Mouse (Mus musculus) CH12.LX (cell line): ENCODE measurements around the gene Daw1. TPM values are rescaled to one million over a fixed set of nuclear protein-coding genes. Genes with fewer than 3 reads are reported as not detected.

Experiments used
- DNase-seq: peaks from one replicate; pipeline ENCODE4 v3.0.0-alpha.2; 2013; ENCODE audit errors: extremely low read depth
- H3K27ac ChIP-seq: 2 replicates; pipeline ENCODE4 v1.5.1; 2012; ENCODE audit warnings: low read depth, mild to moderate bottlenecking, control low read depth, moderate library complexity; ENCODE audit not compliant: insufficient read depth
- H3K27me3 ChIP-seq: replicated peaks from 2 replicates; pipeline ENCODE3; 2012; ENCODE audit warnings: inconsistent platforms
- H3K36me3 ChIP-seq, 2 experiments: replicated peaks in 1 of 2; 2 replicates each; pipeline versions ENCODE3 to v1.6.1; 2012; ENCODE audit warnings: inconsistent platforms in 1 of 2, low read length in 1 of 2, mild to moderate bottlenecking in 1 of 2, mixed read lengths in 1 of 2, moderate library complexity in 1 of 2; ENCODE audit not compliant: control insufficient read depth in 1 of 2, insufficient read depth in 1 of 2
- H3K4me1 ChIP-seq, 2 experiments: 2 replicates each; pipeline ENCODE4 v1.6.1; 2012; ENCODE audit warnings: inconsistent platforms in 1 of 2, moderate library complexity in 1 of 2; ENCODE audit not compliant: insufficient read depth in 2 of 2, control insufficient read depth in 1 of 2
- H3K4me2 ChIP-seq: 2 replicates; pipeline ENCODE4 v1.6.1; 2012; ENCODE audit warnings: low read depth, mild to moderate bottlenecking, control low read depth; ENCODE audit not compliant: poor library complexity, insufficient read depth, severe bottlenecking
- H3K4me3 ChIP-seq, 3 experiments: fragments of 150-350 bp in 1 of 3; sonication (generic) in 1 of 3; replicated peaks in 1 of 3; 2 replicates each; pipeline versions ENCODE3 to v1.5.1; 2011 to 2012; ENCODE audit warnings: low read depth in 2 of 3, low read length in 2 of 3, mild to moderate bottlenecking in 2 of 3, moderate library complexity in 2 of 3, control low read depth in 1 of 3, improper control_type of control experiment in 1 of 3, inconsistent platforms in 1 of 3, mixed read lengths in 1 of 3; ENCODE audit not compliant: poor library complexity in 1 of 3
- H3K79me2 ChIP-seq: replicated peaks from 2 replicates; pipeline ENCODE4 v1.6.1; 2012; ENCODE audit warnings: mild to moderate bottlenecking, moderate library complexity; ENCODE audit not compliant: control insufficient read depth, poor library complexity, insufficient read depth, severe bottlenecking; ENCODE audit errors: extremely low read depth
- H3K9ac ChIP-seq: 2 replicates; pipeline ENCODE4 v1.6.1; 2012; ENCODE audit warnings: low read depth, mild to moderate bottlenecking, control low read depth, moderate library complexity; ENCODE audit not compliant: insufficient read depth
- H3K9me3 ChIP-seq: replicated peaks from 2 replicates; pipeline ENCODE3; 2012; ENCODE audit warnings: low read length, inconsistent platforms, mixed read lengths
- BHLHE40 ChIP-seq: IDR thresholded peaks from 2 replicates; pipeline ENCODE4 v1.6.1; 2011; ENCODE audit warnings: mild to moderate bottlenecking, low read depth, low read length, improper control_type of control experiment
- CHD2 ChIP-seq: IDR thresholded peaks from 2 replicates; pipeline ENCODE4 v1.6.1; 2011; ENCODE audit warnings: low read length, improper control_type of control experiment
- EP300 ChIP-seq: IDR thresholded peaks from 2 replicates; pipeline ENCODE4 v1.6.1; 2011; ENCODE audit warnings: low read length, improper control_type of control experiment
- ETS1 ChIP-seq: conservative IDR thresholded peaks from 2 replicates; pipeline ENCODE4 v1.6.1; 2012; ENCODE audit warnings: low read depth, mild to moderate bottlenecking, inconsistent platforms, low read length, improper control_type of control experiment, moderate library complexity
- GABPA ChIP-seq: IDR thresholded peaks from 2 replicates; pipeline ENCODE4 v1.6.1; 2012; ENCODE audit warnings: low read depth, low read length, improper control_type of control experiment, inconsistent platforms; ENCODE audit not compliant: insufficient replicate concordance
- KAT2A ChIP-seq: IDR thresholded peaks from 2 replicates; pipeline ENCODE4 v1.6.1; 2012; ENCODE audit warnings: low read length, improper control_type of control experiment, inconsistent platforms; ENCODE audit not compliant: insufficient replicate concordance
- MAX ChIP-seq: IDR thresholded peaks from 2 replicates; pipeline ENCODE4 v1.6.1; 2011; ENCODE audit warnings: low read length, improper control_type of control experiment
- MEF2A ChIP-seq: IDR thresholded peaks from 2 replicates; pipeline ENCODE4 v1.6.1; 2014; ENCODE audit warnings: low read depth, mild to moderate bottlenecking, inconsistent platforms, low read length, improper control_type of control experiment, borderline replicate concordance
- MYC ChIP-seq: IDR thresholded peaks from 2 replicates; pipeline ENCODE4 v1.6.1; 2011; ENCODE audit warnings: low read depth, mild to moderate bottlenecking, improper control_type of control experiment, low read length
- NELFE ChIP-seq: IDR thresholded peaks from 2 replicates; pipeline ENCODE4 v1.6.1; 2011; ENCODE audit warnings: low read depth, low read length, improper control_type of control experiment
- PAX5 ChIP-seq: IDR thresholded peaks from 2 replicates; pipeline ENCODE4 v1.6.1; 2012; ENCODE audit warnings: low read length, inconsistent platforms, mixed read lengths
- UBTF ChIP-seq: IDR thresholded peaks from 2 replicates; pipeline ENCODE4 v1.6.1; 2012; ENCODE audit warnings: low read depth, mild to moderate bottlenecking, inconsistent platforms, low read length, improper control_type of control experiment, moderate library complexity
- USF1 ChIP-seq: IDR thresholded peaks from 2 replicates; pipeline ENCODE4 v1.6.1; 2014; ENCODE audit warnings: low read depth, mild to moderate bottlenecking, inconsistent platforms, low read length, improper control_type of control experiment
- USF2 ChIP-seq: conservative IDR thresholded peaks from 2 replicates; pipeline ENCODE4 v1.6.1; 2011; ENCODE audit warnings: low read depth, low read length, improper control_type of control experiment
- dilution Hi-C: fragments of 300-500 bp; cut with MboI; formaldehyde crosslinking; loops from 2 replicates; pipeline ENCODE4 v1.14.3; 2020; ENCODE audit warnings: low sequenced_read_pairs; ENCODE audit not compliant: extremely low pct_unique_long_range_greater_than_20kb, extremely low pct_ligation_motif_present
- in situ Hi-C: fragments of 300-500 bp; cut with MboI; formaldehyde crosslinking; loops from 3 replicates; pipeline ENCODE4 v1.14.3; 2019; ENCODE audit warnings: low sequenced_read_pairs, low pct_ligation_motif_present, low pct_unique_long_range_greater_than_20kb, mixed read lengths
- polyA plus RNA-seq: library from polyadenylated mRNA; unstranded; fragments of >175 nt; gene quantifications from 2 replicates; pipeline ENCODE4 v1.2.1, GENCODE M21; 2012; ENCODE audit warnings: low read depth; ENCODE audit not compliant: insufficient read length
- total RNA-seq, 2 experiments: library from RNA; depleted of rRNA; stranded (reverse); fragments of 300-350 nt in 1 of 2; fragments of >200 nt in 1 of 2; gene quantifications; 2 replicates each; pipeline ENCODE4 v1.2.3; 2012 to 2014

Daw1 gene
- total and polyA plus RNA-seq, 3 experiments: not detected

GRCm38 (mm10) chr1:83117661-83118060, 41.9 kb upstream of the Daw1 start:
- dilution Hi-C loops (no loop called here), in situ Hi-C loops (no loop called here)
- H3K79me2 ChIP-seq: no peaks in the 10 kb centered on the region
- H3K36me3 ChIP-seq: no peaks in the 10 kb centered on the region
- no peak overlapping the region for H3K4me2 ChIP-seq
- no peaks in the 10 kb centered on the region for H3K27me3 ChIP-seq
- H3K9ac ChIP-seq: no peak overlapping the region
- H3K4me1 ChIP-seq: peaks cover 9 to 10% of the 10 kb centered on the region in 2 experiments; a peak in 3 of 4 replicates
- no peak overlapping the region for H3K27ac ChIP-seq
- DNase-seq: no peak
- TF ChIP-seq MYC (no peak), USF1 (no peak), ETS1 (no peak), UBTF (no peak), NELFE (no peak), MAX (no peak), KAT2A (no peak)
- H3K9me3 ChIP-seq: no peaks in the 10 kb centered on the region
- H3K4me3 ChIP-seq: no peak overlapping the region

GRCm38 (mm10) chr1:83119903-83120302, 39.6 kb upstream of the Daw1 start:
- in situ Hi-C loops (no loop called here), dilution Hi-C loops (no loop called here)
- no peak for DNase-seq
- Histone ChIP-seq H3K27ac (peak overlapping the region; percentile 17; the same call in 1 of the 2 replicates), H3K4me1 (peaks cover 14 to 19% of the 10 kb centered on the region in 2 experiments), H3K9ac (no peak overlapping the region), H3K27me3 (no peaks in the 10 kb centered on the region), H3K4me2 (0 out of 2 replicates have a peak overlapping the region, but pooled peaks have one; percentile 2), H3K9me3 (no peaks in the 10 kb centered on the region), H3K36me3 (no peaks in the 10 kb centered on the region), H3K4me3 (no peak overlapping the region), H3K79me2 (no peaks in the 10 kb centered on the region)
- no peak for TF ChIP-seq MAX
- 0 out of 2 replicates have a peak, but pooled peaks have one; percentile 6 for TF ChIP-seq MYC
- TF ChIP-seq EP300: no peak
- no peak for TF ChIP-seq NELFE
- no peak for TF ChIP-seq GABPA
- TF ChIP-seq PAX5: no peak
- TF ChIP-seq USF2: no peak
- TF ChIP-seq KAT2A: no peak
- TF ChIP-seq CHD2: no peak
- no peak for TF ChIP-seq BHLHE40
- TF ChIP-seq MEF2A: peak; percentile 90
